Mouse (Mus musculus) testis, adult 2 months (tissue): ENCODE measurements around the gene Tmem160.

Experiments
- CTCF ChIP-seq: fragments of 200-500 bp; IDR thresholded peaks from 2 replicates; pipeline ENCODE4 v1.5.1; 2012; ENCODE audit warnings: low read depth, mild to moderate bottlenecking, inconsistent platforms, low read length, moderate library complexity; ENCODE audit not compliant: control insufficient read depth, insufficient read depth, insufficient replicate concordance
- POLR2A ChIP-seq: fragments of 200-500 bp; IDR thresholded peaks from 2 replicates; pipeline ENCODE4 v1.6.1; 2012; ENCODE audit warnings: low read depth, mild to moderate bottlenecking, inconsistent platforms, low read length, moderate library complexity; ENCODE audit not compliant: control insufficient read depth

DNA sequence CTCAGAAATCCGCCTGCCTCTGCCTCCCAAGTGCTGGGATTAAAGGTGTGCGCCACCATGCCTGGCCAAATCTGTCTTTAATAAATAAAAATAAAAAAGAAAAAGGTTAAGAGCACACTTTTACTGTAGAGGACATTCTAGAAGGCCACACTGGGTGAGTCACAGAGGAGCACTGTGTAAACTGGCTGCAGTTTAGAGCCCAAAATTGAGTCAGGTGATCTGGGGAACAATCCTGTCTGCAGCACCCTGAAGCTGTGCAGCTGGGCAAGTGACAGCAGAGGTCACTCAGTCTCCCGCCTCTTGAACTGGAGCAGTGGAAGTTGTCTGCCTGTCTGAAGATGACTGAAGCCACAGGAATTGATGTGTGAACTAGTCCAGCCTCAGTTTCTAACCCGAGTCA lies 49.0 kb downstream of the Tmem160 start:
- TF ChIP-seq POLR2A, result no peak
- TF ChIP-seq CTCF, result no peak
